Mouse (Mus musculus) C2C12 (cell line): ENCODE measurements around the gene Swap70.
A peak's percentile ranks its signal among the peaks of the same experiment; 100 is the strongest.

ENCODE experiments used
- CEBPB ChIP-seq: IDR thresholded peaks from one replicate; pipeline ENCODE4 v1.6.1; 2011; ENCODE audit warnings: low read depth, mild to moderate bottlenecking, control low read depth, moderate library complexity
- CTCF ChIP-seq: IDR thresholded peaks from one replicate; pipeline ENCODE4 v1.5.1; 2011; ENCODE audit not compliant: control insufficient read depth, insufficient read depth, insufficient read length
- FOSL1 ChIP-seq: IDR thresholded peaks from one replicate; pipeline ENCODE4 v1.8.0; 2011; ENCODE audit warnings: mild to moderate bottlenecking, low read length; ENCODE audit not compliant: poor library complexity, insufficient read depth, severe bottlenecking
- MAX ChIP-seq: IDR thresholded peaks from one replicate; pipeline ENCODE4 v1.6.1; 2011; ENCODE audit warnings: mild to moderate bottlenecking, control low read depth
- MYOD1 ChIP-seq: IDR thresholded peaks from one replicate; pipeline ENCODE4 v1.6.1; 2011; ENCODE audit warnings: low read depth; ENCODE audit not compliant: control insufficient read depth, insufficient read length
- MYOG ChIP-seq: IDR thresholded peaks from one replicate; pipeline ENCODE4 v1.6.1; 2011; ENCODE audit not compliant: control insufficient read depth, insufficient read length; ENCODE audit errors: extremely low read depth
- USF1 ChIP-seq: IDR thresholded peaks from one replicate; pipeline ENCODE4 v1.6.1; 2011; ENCODE audit warnings: low read depth, mild to moderate bottlenecking, control low read depth, moderate library complexity

GRCm38 (mm10) chr7:110281435-110282256, 60.1 kb downstream of the Swap70 start:
- no peak for TF ChIP-seq CTCF
- TF ChIP-seq MAX, result peak; percentile 66
- no peak for TF ChIP-seq USF1
- TF ChIP-seq MYOG, result no peak
- TF ChIP-seq FOSL1, result no peak
- TF ChIP-seq MYOD1, result no peak
- TF ChIP-seq CEBPB, result no peak
